Mouse (Mus musculus) cerebellum, adult 11-12 months (tissue): ENCODE data around the gene Adamts3.

Experiments
- DNase-seq: peaks from one replicate; pipeline ENCODE4 v3.0.0; 2022

Gene Adamts3

GRCm38 (mm10) chr5:89814552-89814951 lies 68.6 kb downstream of the Adamts3 start:
- DNase-seq = no peak

- no peak for DNase-seq
These were observed 82.8 kb downstream of the Adamts3 start for GRCm38 (mm10) chr5:89800181-89800816.

GRCm38 (mm10) chr5:89793706-89794105 lies 89.4 kb downstream of the Adamts3 start:
- no peak for DNase-seq

DNA sequence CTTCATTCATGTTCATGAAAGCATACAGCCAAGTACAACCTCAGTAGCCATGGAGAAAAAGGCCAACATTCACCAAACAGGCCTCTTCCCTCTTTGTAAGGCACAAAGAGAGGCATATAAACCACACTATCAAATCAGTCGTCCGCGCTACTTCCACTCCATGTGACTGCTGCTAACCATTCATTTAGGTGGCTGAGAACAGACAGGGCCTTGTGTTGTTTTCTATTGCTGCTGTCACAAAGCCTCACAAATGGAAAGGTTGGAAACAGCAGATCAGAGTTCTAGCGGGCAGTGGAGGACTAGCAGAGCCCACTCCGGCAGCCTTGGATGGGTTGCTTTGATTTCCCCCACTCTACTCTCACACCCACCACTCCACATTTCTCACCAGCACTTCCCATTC lies 98.5 kb downstream of the Adamts3 start:
- no peak for DNase-seq

- no peak for DNase-seq
These were observed 103.3 kb downstream of the Adamts3 start for GRCm38 (mm10) chr5:89779823-89780222.

- peak; percentile 4 for DNase-seq
These were observed 104.5 kb downstream of the Adamts3 start for GRCm38 (mm10) chr5:89778610-89779009.

DNA sequence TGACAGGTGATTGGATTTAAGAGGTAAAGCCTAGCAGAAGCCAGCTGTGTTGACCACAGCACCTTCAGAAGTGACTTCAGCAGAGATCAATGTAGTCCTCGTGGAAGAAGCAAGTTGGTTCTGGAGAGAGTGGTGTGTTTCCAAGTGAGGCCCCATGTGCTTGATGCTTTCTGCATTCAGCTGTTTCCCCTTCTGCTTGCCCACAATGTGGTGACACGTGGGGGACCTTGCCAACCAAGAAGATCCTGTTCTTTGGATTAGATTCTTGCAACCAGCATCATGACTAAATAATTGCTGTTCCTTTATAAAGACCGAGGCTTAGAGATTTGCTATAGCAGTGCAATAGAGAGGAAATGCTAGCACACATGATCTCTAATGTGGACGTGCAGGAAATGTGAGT lies 105.7 kb downstream of the Adamts3 start:
- DNase-seq = no peak

DNA sequence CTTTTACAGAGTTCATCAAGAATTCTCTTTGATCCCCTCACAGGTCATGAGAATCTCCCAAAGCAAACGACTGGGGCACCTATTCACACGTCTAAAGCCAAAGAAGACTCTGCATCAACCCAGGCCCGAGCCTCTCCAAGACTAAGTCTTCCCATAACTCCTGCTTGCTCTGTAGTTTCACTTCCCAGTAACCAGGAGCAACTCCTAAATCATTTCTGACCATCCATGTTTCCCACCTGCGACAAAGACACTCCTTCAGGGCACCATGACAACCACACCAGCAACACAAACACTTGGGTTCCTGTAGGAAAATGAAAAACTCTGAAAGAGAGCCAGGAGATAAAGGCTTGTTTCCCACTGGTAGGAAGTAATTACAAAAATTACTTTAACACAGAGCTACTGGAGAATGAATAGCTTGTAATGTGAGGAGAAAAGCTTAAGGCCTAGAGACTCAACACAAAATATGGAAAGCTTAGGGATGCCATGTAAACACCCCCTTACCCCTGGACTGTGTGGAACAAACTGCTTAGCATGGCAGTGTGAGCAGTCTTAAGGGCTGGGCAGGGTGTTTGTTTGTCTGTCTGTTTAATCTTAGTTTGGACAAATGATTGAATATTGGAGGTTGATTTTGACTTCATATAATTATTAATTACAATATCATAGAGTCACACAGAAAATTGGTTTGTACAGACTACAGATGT lies 112.3 kb downstream of the Adamts3 start:
- DNase-seq = no peak

- no peak for DNase-seq
These were observed 119.6 kb downstream of the Adamts3 start for GRCm38 (mm10) chr5:89763189-89764187.

DNA sequence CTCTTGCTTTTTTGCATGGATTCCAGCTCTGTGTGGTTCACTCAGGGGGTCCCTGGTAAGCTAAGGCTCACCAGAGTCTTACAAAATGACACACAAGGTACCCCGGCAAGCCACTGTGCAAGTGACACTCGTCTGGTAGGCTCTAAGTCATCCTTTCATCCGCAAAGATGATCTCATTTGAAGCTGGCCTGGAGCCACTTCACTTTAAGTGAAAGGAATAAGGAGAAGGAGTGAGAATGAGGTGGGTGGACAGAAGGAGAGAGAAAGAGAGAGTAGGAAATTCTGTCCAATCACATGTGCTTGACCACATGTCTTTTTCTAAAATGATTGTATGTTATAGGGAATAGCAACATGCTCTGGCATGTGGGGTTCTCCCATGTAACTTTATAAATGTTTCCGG lies 122.8 kb downstream of the Adamts3 start:
- DNase-seq = no peak

DNA sequence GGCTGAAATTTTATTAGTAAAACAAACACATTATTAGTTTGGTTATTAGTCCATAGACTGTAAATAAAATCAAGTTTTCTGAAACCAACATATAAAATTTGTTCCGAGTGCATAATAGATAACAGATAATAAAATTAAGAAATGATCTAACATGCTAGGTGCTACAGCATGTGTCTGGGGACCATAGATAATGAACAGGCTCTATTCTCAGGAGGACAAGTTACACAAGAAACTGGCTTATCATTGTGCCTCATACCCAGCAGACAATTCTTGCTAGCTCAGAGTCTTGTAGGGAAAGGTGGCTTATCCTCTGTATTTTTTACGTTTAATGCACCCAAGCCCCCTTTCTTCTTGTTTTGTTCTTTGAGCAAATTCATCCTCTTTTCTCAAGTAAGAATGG lies 131.3 kb downstream of the Adamts3 start:
- no peak for DNase-seq

DNA sequence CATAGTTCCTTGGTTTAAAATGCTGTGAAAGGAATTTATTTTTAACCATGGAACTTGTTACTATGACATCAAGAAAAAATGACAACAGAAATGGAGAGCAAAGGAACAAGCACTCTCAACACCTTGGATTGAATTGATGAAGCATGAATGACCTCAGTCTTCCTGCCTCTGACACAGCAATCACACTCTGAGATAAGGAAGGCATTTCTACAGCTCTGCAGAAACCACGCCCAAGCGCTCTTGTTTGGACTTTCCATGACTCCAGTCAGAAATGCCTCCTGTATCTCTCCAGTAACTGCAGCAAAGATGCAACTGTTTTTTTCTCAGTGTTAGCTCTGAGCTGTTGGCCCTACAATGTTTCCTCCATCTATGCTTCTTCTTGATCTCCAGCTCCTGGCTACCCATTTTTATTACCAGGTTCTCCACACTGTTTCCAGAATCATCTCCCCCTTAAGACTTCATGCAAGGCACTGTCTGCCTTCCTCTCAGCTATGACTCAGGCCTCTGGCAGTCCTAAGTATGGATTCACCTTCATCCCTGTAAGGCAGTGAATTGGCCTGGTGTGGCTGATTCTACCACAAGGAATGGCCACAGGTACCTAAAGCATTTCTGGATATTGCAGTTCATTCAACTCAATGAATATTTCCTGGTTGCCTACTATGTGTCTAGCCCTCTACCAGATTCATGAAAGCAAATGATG lies 134.8 kb downstream of the Adamts3 start:
- no peak for DNase-seq

- DNase-seq = no peak
These were observed 135.9 kb downstream of the Adamts3 start for GRCm38 (mm10) chr5:89747149-89747659.

DNA sequence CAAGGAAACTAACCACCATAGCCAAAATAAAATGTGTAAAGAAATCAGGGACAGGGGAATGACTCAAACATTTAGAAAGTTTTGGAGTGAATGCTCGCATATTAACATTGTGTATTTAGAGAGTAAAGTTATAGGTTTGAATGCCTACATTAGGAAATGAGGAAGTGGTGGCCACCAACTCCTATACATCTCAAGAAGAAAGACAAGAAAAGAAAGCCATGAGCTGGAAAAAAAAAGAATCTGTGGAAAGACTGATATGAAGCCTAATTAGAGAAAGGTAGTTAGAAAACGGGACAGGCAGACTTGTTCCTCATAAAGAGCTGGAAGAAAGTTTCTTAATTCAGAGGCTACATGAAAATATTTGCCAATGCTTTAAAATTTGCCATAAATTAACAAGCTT lies 138.0 kb downstream of the Adamts3 start:
- no peak for DNase-seq

- DNase-seq = no peak
These were observed 148.4 kb downstream of the Adamts3 start for GRCm38 (mm10) chr5:89734759-89735158.

- DNase-seq = no peak
These were observed 152.7 kb downstream of the Adamts3 start for GRCm38 (mm10) chr5:89730411-89730810.

- no peak for DNase-seq
These were observed 155.0 kb downstream of the Adamts3 start for GRCm38 (mm10) chr5:89728117-89728516.

- DNase-seq = no peak
These were observed 155.6 kb downstream of the Adamts3 start for GRCm38 (mm10) chr5:89727497-89728057.

- no peak for DNase-seq
These were observed 168.6 kb downstream of the Adamts3 start for GRCm38 (mm10) chr5:89714552-89714951.

GRCm38 (mm10) chr5:89711116-89711859 lies 171.8 kb downstream of the Adamts3 start:
- DNase-seq = no peak

DNA sequence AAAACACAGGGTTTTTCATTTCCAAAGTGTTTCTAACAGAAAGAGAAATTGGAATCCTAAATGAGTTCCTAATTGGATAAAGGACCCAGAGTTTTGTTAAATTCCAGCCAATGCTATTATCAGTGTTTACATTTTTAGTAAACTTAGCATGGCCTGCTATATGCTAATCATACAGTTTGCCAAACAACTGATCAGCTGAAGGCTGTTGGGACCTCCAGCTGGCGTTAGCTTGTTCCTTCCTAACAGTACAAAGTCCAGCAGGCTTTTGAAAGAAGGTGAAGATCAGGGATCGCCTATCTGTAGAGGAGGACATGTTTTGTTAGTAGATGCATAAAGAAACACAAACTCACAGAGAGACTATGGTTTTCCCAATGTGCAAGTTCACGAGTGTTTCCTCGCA lies 173.7 kb downstream of the Adamts3 start:
- no peak for DNase-seq

DNA sequence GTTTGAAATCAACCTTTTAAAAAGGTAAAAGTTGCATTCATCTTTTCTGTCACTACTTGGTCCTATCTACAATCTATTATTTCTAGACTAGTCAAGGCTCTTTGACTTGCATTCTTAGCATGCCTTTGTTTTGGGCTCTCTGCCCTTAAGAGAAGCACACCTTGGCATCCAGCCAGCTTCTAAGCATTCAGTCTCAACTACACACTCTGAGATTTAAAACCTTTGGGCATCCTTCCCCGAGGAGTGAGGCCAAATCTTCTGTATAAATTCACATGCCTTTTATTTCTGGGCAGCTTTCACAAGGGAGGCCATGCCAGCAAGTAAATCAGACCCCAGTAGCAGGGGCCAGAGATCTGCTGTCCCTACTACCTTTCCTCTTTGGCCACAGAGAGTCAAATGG lies 178.9 kb downstream of the Adamts3 start:
- DNase-seq = no peak
